Mouse (Mus musculus): Measurements from ENCODE around the gene Il7r. TPM values are rescaled to one million over a fixed set of nuclear protein-coding genes. Genes with fewer than 3 reads are reported as not detected.

Il7r gene
- polyA plus RNA-seq, 1 experiment, result 0.02 TPM

GRCm38 (mm10) chr15:9492077-9492476 lies 37.9 kb downstream of the Il7r start:
- no peak overlapping the region for H3K4me3 ChIP-seq (replicated peaks)
- no peaks in the 10 kb centered on the region for H3K27me3 ChIP-seq (ENCODE audit: control insufficient read depth)
- peaks cover 34% of the 10 kb centered on the region for H3K4me1 ChIP-seq (ENCODE audit: control insufficient read depth)
- H3K9me3 ChIP-seq (ENCODE audit: control insufficient read depth, low read length), result no peaks in the 10 kb centered on the region
- TF ChIP-seq GATA1 (IDR thresholded peaks at IDR 0.05; ENCODE audit: low read length) (no peak), TAL1 (IDR thresholded peaks at IDR 0.05; ENCODE audit: low read length) (no peak)
- H3K36me3 ChIP-seq (ENCODE audit: control insufficient read depth), result no peaks in the 10 kb centered on the region

- Histone ChIP-seq H3K36me3 (ENCODE audit: control insufficient read depth) (no peaks in the 10 kb centered on the region), H3K27me3 (ENCODE audit: control insufficient read depth) (no peaks in the 10 kb centered on the region), H3K9me3 (ENCODE audit: control insufficient read depth, low read length) (no peaks in the 10 kb centered on the region), H3K4me1 (ENCODE audit: control insufficient read depth) (peaks cover 27% of the 10 kb centered on the region), H3K4me3 (replicated peaks) (peak overlapping the region; percentile 7)
- TF ChIP-seq GATA1 (IDR thresholded peaks at IDR 0.05; ENCODE audit: low read length) (peak; percentile 82), TAL1 (IDR thresholded peaks at IDR 0.05; ENCODE audit: low read length) (peak; percentile 76)
Observed at GRCm38 (mm10) chr15:9489417-9490118, 40.4 kb downstream of the Il7r start.

GRCm38 (mm10) chr15:9473188-9473587 lies 56.8 kb downstream of the Il7r start:
- Histone ChIP-seq H3K36me3 (ENCODE audit: control insufficient read depth) (no peaks in the 10 kb centered on the region), H3K4me3 (replicated peaks) (no peak overlapping the region), H3K9me3 (ENCODE audit: control insufficient read depth, low read length) (no peaks in the 10 kb centered on the region), H3K27me3 (ENCODE audit: control insufficient read depth) (no peaks in the 10 kb centered on the region), H3K4me1 (ENCODE audit: control insufficient read depth) (peaks cover 63% of the 10 kb centered on the region)
- TF ChIP-seq GATA1 (IDR thresholded peaks at IDR 0.05; ENCODE audit: low read length), result no peak
- no peak for TF ChIP-seq TAL1 (IDR thresholded peaks at IDR 0.05; ENCODE audit: low read length)

DNA sequence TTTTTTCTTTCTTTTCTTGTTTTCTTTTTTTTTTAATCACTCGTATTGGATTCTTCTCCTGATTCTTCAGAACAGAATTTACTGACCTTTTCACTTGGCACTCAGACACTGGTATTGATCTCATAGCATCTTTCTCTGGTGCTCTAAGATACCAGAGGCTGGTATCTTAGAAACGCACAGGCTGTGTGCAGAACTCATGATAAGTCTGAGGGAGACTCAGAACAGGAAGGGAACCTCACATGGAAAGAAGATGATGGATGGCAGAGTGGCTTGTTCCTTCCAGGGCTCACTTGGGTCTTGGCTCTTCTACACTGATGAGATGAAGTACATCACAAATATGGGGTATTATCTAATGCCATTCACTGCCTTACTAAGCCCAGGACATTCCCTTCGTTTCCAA lies 57.4 kb downstream of the Il7r start:
- peak overlapping the region; percentile 57 for H3K4me3 ChIP-seq (replicated peaks)
- TF ChIP-seq TAL1 (IDR thresholded peaks at IDR 0.05; ENCODE audit: low read length) (peak; percentile 88), GATA1 (IDR thresholded peaks at IDR 0.05; ENCODE audit: low read length) (peak; percentile 76)
- no peaks in the 10 kb centered on the region for H3K9me3 ChIP-seq (ENCODE audit: control insufficient read depth, low read length)

GRCm38 (mm10) chr15:9472167-9472566 lies 57.8 kb downstream of the Il7r start:
- no peak for TF ChIP-seq GATA1 (IDR thresholded peaks at IDR 0.05; ENCODE audit: low read length)
- no peak for TF ChIP-seq TAL1 (IDR thresholded peaks at IDR 0.05; ENCODE audit: low read length)
- peaks cover 63% of the 10 kb centered on the region for H3K4me1 ChIP-seq (ENCODE audit: control insufficient read depth)
- H3K36me3 ChIP-seq (ENCODE audit: control insufficient read depth), result no peaks in the 10 kb centered on the region
- H3K9me3 ChIP-seq (ENCODE audit: control insufficient read depth, low read length), result no peaks in the 10 kb centered on the region
- H3K27me3 ChIP-seq (ENCODE audit: control insufficient read depth), result no peaks in the 10 kb centered on the region
- peak overlapping the region; percentile 57 for H3K4me3 ChIP-seq (replicated peaks)

More for the DNA sequence above, 57.4 kb downstream of the Il7r start:
- Histone ChIP-seq H3K36me3 (ENCODE audit: control insufficient read depth) (no peaks in the 10 kb centered on the region), H3K4me1 (ENCODE audit: control insufficient read depth) (peaks cover 63% of the 10 kb centered on the region), H3K27me3 (ENCODE audit: control insufficient read depth) (no peaks in the 10 kb centered on the region)

DNA sequence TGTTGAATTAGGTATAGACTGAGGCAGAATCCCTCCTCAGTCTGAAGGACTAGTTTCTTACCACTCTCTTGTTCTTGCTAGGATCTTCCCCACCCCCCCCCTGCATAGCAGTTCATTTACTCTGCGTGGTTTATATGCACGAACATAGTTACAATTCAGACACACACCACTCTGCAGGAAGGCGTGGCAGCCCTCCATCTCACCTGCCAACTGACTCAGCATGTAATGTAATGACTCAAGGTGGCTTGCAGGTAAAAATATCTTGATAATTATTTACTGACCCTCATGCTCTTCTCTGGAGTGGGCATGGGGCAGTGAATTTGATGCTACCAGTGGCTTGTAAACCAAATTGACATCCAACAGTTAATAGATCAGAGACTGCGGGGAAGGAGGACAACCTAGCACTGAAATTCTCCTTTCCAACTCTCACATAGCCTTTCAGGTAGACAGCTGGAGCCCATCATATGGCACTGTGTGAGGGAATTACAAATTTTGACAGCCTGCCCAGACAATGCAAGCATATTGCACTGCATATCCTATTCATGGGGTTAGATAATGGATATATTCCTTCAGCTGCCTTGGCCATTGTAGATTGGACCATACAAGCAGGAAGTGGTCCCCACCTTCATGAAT lies 58.8 kb downstream of the Il7r start:
- no peaks in the 10 kb centered on the region for H3K36me3 ChIP-seq (ENCODE audit: control insufficient read depth)
- no peak for TF ChIP-seq TAL1 (IDR thresholded peaks at IDR 0.05; ENCODE audit: low read length)
- TF ChIP-seq GATA1 (IDR thresholded peaks at IDR 0.05; ENCODE audit: low read length), result no peak
- H3K27me3 ChIP-seq (ENCODE audit: control insufficient read depth), result no peaks in the 10 kb centered on the region
- peak overlapping the region; percentile 13 for H3K4me3 ChIP-seq (replicated peaks)
- no peaks in the 10 kb centered on the region for H3K9me3 ChIP-seq (ENCODE audit: control insufficient read depth, low read length)
- H3K4me1 ChIP-seq (ENCODE audit: control insufficient read depth), result peaks cover 68% of the 10 kb centered on the region

- no peaks in the 10 kb centered on the region; the same call in 1 of the 2 replicates for H3K9me3 ChIP-seq (ENCODE audit: control insufficient read depth, low read length)
- H3K4me1 ChIP-seq (ENCODE audit: control insufficient read depth), result peaks cover 42% of the 10 kb centered on the region
- peak overlapping the region; percentile 42 for H3K4me3 ChIP-seq (replicated peaks)
- TF ChIP-seq GATA1 (IDR thresholded peaks at IDR 0.05; ENCODE audit: low read length) (peak; percentile 35), TAL1 (IDR thresholded peaks at IDR 0.05; ENCODE audit: low read length) (no peak)
- H3K36me3 ChIP-seq (ENCODE audit: control insufficient read depth), result no peaks in the 10 kb centered on the region
- H3K27me3 ChIP-seq (ENCODE audit: control insufficient read depth), result no peaks in the 10 kb centered on the region
Observed at GRCm38 (mm10) chr15:9464039-9464438, 65.9 kb downstream of the Il7r start.

- H3K4me1 ChIP-seq (ENCODE audit: control insufficient read depth), result peaks cover 40% of the 10 kb centered on the region
- H3K4me3 ChIP-seq (replicated peaks), result peak overlapping the region; percentile 42
- no peaks in the 10 kb centered on the region; the same call in 1 of the 2 replicates for H3K9me3 ChIP-seq (ENCODE audit: control insufficient read depth, low read length)
- H3K36me3 ChIP-seq (ENCODE audit: control insufficient read depth), result no peaks in the 10 kb centered on the region
- no peak for TF ChIP-seq TAL1 (IDR thresholded peaks at IDR 0.05; ENCODE audit: low read length)
- TF ChIP-seq GATA1 (IDR thresholded peaks at IDR 0.05; ENCODE audit: low read length), result no peak
- H3K27me3 ChIP-seq (ENCODE audit: control insufficient read depth), result no peaks in the 10 kb centered on the region
Observed at GRCm38 (mm10) chr15:9463521-9464027, 66.4 kb downstream of the Il7r start.

Other genes starting within 250 kb of the Il7r start
- gene Ugt3a2, start 194.6 kb downstream of the Il7r start, polyA plus RNA-seq (2012), result not detected in 2 replicates
- gene Capsl, start 94.1 kb downstream of the Il7r start, polyA plus RNA-seq (2012), result not detected in 2 replicates
- not detected in 2 replicates for gene Spef2, start 218.7 kb upstream of the Il7r start, polyA plus RNA-seq (2012)